Mouse (Mus musculus) mouse embryonic stem cell (cell line): Measurements from ENCODE around the gene Ptpn9.

ENCODE experiments used
- in situ Hi-C, 2 experiments: fragments of 300-500 bp; cut with MboI; formaldehyde crosslinking; loops; 1 replicate in 1 of 2; 3 replicates in 1 of 2; pipeline ENCODE4 v1.14.3; 2019 to 2020; ENCODE audit warnings: low sequenced_read_pairs in 2 of 2, low pct_unique_long_range_greater_than_20kb in 1 of 2, mixed read lengths in 1 of 2; ENCODE audit not compliant: unreplicated experiment in 1 of 2

Ptpn9 gene

DNA sequence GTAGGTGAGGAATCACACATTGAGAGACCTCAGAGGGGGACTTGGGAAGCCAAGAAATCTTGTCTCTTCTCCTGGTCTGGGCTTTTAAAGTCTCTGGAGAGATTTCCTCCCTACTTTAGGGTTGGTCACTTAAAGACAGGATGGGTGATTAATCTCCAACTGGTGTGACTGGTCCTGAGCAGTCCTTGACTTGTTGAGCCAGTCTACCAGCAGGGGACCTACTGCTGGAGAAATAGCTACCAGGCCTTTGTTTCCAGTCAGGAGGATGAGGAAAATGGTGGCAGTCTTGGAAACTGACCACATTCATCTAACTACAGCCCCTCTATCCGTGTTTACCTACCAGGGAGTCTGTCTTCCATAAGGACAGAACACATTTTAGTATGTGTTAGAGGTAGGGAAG, 17.7 kb downstream of the Ptpn9 start:
- in situ Hi-C loops, result no loop called here

DNA sequence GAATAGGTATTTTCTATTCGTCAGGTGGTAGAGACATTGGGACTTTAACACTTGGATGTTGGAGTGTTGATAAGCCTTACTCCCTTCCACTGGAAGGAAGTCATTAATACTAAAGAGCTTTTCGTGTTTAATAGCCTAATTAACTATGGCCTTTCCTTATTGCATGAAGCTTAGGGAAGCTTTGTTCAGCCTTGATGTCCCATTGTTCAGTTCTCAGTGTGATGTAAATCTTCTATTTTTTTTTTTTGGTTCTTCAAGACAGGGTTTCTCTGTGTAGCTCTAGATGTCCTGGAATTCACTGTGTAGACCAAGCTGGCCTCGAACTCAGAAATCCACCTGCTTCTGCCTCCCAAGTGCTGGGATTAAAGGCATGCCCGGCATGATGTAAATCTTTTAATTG, 18.2 kb downstream of the Ptpn9 start:
- in situ Hi-C loops, result no loop called here

DNA sequence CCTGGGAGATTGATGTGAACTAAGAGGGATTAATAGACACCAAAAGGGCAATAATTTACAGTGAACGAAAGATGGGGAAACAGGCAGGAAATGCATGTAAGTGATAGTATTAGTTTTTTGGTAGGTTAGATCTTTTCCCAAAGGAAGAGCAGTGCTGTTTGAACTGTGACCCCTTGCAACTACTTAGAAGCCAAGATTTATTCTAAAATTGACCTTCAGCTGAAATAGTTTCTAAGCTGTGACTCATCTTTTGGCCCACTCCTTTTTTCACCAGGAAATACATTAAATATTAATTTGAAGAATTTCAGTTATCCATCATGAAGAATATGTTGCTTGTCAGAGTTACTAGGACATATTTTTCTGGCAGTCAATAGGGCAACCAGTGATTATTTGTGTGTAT, 19.0 kb downstream of the Ptpn9 start:
- in situ Hi-C loops, result no loop called here

DNA sequence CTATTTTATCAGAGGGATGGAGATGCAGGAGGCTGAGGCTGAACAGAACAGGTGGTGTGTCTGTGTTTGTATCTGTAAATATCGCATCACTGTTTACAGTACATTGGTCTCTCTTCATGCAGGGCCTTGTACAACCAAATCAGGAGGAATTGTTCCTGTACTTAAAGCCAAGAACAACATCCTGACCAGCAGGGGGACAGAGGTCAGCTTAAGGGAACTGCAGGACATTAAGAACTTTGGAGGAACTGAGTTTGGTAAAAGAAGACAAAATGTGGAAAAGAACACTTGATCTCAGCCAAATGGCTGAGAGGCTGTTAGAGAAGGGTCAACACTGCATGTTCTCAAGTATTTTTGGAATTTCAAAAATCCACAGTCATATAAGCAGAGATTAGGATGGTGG, 20.0 kb downstream of the Ptpn9 start:
- in situ Hi-C loops, result no loop called here

DNA sequence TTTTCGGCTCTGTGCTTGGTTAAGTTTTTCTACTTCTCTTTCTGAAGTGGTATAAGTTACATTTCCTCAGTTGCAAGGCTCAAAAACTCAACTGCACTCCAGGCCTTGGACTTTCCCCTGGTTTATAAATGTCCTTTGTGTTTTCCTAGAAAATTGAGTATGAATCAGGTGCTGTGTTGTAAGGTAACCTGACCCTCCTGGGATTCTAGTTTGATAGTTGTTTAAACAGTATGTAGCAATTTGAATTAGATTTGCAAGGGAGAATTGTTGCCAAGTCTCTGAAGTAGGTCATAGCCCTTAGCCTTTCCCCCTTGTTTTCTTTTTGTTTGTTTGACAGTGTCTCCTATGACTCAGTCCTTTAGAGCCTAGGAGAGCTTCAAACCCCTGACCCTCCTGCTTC, 22.9 kb downstream of the Ptpn9 start:
- in situ Hi-C loops, result no loop called here

DNA sequence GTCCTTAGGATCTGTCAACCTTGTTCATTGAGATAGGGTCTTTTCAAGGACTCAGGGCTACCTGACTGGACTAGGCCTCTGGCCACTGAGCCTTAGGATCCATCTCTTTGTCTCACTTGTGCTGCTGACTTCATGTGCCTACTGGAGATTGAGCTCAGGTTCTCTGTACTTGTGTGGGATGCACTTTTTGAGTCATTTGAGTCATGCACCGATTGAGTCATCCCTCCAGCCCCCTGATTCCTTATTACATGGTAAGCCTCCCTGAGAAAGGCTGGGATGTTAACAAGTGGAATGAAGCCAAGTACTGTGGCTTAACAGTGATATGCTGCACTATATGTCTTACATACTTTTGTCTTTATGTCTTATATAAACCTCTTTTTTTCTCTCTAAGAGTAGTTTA, 37.0 kb downstream of the Ptpn9 start:
- in situ Hi-C loops, result no loop called here

DNA sequence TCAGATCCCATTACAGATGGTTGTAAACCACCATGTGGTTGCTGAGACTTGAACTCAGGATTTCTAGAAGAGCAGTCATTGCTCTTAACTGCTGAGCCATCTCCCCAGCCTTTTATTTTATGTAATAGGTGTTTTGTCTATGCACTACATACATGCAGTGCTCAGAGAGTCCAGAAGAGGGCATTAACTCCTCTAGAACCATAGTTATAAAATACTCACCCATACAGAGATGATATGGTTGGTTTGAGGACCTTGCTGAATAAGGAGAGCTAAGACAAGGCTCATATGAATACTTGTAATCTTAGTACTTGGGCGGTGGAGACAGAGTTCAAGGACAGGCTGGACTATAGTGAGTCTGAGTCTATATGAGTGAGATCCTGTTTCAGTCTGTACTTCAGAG, 61.5 kb downstream of the Ptpn9 start:
- in situ Hi-C loops, result no loop called here

DNA sequence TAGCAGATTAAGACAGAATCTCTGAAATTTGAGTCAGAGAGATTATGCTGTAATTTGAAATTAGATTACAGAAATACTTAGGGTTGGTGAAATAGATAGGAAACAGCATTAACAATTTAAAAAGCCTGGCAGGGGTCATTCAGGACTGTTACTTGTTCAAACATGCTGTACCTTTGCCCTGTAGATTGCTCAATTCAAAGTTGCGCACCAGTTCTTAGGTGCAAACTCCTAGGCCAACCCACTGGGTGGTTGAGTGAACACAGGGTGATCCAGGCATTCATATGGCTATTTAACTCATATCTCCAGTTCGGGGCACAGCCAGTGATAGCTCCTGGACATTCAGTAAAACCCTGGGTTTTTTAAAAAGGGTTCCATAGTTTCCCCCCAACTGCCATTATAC, 69.4 kb downstream of the Ptpn9 start:
- in situ Hi-C loops, result no loop called here

DNA sequence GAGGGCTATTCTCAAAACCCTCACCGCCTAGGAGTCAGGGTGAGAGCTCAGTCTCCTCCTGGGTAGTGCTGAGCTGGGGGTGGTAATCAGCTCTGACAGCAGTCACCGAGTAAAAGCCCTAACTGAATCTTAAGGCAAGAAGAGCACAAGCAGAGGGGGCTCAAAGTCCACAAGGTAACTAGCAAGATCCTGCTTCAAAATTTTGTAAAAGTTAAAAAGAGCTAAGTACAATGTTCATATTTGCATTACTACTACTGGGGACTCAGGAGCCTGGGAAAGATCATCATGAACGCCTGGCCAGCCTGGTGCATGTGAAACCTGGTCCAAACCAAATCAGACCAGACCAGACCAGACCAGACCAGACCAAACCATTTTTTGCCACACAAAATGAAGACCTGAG, 73.5 kb downstream of the Ptpn9 start:
- in situ Hi-C loops, result no loop called here

DNA sequence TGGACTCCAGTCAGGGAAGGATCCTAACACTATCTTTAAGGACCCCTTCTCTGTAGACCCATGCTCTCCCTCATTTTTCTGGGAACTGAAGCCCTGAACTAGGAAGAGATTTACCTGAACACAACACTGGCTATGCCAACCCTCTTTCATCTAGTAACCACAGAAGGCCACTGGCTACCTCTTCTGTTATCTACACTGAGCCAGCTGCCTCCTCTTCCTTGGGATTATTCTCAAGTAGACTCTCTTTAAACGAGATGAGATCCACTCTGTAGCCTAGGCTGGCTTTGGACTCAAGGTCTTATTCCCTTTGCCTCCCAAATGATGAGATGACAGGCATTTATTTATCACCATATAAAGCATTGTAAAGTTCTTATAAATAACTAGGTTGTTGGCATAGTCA, 75.5 kb downstream of the Ptpn9 start:
- in situ Hi-C loops, result no loop called here

DNA sequence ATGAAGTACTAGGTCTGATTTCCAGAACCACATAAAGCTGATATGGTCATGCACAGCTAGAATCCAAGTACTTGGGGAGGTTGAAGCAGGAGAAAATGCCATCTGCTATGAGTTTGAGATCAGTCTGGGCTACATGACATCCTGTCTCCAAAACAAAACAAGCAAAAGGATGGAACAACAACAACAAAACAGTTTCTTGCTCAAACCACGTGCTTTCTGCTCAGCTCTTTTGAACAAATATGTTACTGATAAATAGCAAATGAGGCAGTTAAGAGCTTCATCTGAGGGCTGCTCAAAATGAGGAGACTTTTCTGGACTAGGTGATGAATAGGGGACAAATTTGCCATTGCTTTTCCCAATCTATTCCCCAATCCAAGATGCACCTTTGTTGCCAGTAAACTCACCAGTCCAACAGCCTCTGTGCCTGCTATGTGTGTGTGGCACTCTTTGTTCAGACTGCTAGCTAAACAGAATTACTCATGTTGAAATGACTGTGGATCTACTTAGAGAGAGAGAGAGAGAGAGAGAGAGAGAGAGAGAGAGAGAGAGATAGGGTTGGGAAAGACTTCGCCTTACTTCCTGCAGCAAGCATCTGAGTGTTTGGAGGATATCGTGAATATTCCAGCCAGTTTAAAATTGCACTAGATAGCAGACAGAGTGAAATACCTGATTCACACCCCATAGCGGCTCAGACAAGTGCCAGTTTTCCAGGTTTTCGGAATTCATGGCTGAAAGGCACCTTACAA, 76.2 kb downstream of the Ptpn9 start:
- in situ Hi-C loops, result no loop called here

DNA sequence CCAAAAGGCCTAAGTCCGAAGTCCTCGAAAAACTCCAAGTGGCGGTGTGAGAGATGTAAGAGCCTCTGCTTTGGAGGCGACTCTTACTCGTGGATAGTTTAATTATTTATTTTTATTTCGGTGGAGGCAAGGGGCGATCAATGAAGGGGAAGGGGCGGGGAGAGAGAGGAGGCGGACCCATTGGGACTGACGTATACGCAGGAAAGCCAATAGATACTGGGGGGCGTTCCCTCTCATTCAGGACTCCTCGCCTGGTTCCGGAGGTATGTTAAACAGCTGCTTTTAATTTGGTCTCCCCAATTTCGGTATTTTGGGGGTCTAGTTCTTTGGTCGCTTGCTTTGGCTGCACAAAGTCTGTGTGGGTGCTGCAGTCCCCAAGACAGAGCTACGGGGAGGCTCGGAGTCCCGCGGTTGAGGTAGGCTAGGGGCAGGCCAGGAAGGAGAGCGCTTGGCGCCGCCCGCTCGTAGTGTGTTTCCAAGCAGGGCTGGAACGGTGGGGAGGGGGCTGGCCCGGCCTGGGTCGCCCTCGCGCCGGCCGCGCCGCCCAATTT, 77.2 kb downstream of the Ptpn9 start, which contains the start of gene Sin3a:
Gene Sin3a, plus strand, starts transcription at position 240 of the 551 bp plus-strand sequence.
- in situ Hi-C loops, result no loop called here

DNA sequence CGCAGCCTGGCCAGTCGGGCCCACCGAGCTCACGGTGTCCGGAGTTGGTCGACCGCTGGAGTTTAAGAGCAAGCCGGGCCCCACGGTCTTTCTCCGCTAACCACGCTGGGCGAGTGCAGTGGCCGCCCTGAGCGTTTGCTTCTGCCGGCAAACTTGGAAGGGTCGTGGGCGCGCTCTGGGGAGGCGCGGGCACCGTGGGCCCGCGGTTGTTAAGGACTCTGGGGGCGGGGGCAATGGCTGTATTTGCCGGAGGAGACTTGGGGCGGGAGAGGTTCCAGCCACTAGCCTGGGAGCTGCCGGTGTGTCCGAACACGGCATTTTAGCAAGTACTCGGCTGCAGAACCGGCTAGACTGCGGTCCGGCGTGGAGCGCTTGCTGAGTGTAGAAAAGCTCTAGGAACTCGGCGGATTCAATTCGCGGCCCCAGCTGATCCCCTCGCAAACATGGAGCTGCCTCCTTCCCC, 77.8 kb downstream of the Ptpn9 start:
- in situ Hi-C loops, result no loop called here

DNA sequence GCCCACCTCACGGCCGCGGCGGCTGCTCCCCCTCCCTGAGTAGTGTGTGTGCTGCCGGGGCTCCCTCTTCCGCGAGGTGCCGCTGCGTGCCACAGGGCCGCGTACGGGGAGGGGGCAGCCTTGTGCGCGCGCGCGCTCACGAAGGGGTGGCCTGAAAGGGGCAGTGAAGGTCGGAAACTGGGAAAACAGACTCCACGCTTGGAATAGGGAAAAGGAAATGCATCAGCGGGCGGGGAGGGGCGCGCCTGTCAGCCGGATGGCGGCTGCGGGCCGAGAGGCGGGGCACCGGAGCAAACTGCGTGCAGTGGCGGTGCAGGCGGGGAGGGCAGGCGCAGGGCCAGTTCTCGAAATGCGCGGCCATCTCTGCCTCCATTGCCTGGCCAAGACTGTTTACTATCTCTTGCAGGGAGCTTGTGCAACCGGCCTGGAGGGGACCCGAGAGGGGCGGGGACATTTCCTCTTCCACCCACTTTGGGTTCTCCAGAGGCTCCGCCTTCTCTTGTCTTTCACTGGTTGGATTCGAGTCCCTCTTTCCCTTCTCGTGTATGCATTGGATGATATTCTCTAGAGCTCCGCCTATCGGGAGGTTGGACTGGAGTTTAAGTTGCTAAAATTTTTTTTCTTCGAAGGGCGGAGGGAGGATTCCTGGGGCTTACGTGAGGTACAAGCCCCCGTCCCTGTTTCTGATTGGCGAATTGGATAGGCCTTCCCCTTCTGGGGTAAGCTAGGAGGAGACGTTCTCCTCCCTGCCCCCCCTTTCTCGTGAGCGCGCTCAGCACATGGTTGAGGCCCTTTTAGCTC, 78.5 kb downstream of the Ptpn9 start:
- in situ Hi-C loops, result no loop called here

DNA sequence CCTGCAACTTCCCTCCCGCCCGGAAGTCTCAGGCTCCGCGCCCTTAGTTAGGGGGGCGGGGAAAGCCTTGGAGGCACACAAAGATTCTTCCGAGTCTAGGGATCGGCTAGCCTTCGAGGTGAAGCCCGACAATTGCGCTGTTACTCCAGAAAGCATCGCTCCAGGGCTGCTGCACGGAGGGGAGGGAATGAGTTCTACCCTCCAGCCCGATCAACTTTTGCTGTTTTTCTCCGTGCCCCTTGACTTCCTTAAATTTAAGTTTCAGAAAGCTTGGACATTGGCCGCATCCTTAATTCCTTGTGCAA, 79.0 kb downstream of the Ptpn9 start:
- in situ Hi-C loops, result no loop called here

DNA sequence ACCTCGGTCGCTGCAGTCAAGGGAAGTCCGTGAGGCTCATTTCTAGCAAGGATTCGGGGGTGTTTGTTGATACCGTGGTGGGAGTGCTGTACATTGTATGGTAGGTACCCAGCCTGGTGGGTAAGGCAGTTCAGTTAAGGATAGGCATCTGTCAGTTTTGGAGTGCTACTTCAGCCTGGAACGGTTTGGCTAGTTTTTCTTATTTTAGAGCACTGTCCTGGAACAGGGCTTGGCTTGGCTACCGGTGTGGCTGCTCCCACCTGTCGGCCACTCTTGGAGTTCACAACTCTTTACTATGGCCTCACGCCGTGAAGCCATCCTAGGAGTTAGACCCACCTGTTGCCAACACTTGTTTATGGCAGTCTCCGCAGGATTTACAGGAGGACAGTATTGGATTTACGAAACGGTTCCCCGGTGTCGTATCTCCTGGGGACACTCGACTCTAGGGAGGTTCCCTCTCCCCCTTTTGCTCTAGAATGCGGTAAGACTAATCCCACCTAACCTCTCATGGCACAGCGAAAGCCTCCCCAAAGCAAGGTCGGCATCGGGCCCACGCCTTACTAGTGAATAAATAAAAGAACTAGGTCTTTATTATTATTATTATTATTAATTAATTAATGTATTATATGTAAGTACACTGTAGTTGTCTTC, 79.6 kb downstream of the Ptpn9 start:
- in situ Hi-C loops, result no loop called here

DNA sequence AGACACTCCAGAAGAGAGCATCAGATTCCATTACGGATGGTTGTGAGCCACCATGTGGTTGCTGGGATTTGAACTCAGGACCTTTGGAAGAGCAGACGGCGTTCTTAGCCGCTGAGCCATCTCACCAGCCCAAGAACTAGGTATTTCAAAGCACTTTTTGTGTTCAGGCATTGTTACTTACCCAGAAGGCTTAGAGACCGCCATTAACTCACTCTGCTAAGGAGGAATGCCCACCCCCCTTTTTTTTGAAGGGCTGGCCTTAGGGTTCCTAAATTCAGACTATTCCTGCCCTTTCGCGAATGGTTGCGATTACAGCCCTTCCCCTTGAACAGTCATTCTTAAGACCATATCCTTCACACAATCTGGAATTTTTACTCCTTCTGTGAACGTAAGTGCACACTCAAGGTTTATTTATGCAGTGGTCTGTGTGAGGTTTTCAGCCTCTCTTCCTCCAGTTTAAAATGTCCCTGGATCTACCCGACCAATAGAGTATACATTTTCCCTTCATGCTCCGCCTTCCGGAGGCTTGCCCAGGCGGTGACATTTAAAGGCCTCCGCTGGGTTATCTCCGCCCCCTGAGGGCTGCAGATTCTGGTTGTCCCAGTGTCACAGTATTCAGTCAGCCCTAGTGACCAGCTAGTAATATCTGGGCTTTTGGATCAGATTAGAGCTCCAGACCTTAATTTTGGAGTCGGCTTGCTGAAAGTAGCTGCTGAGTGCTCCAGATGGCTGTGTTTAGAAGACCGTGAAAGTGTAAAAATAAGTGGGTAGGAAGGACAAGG, 80.3 kb downstream of the Ptpn9 start:
- in situ Hi-C loops, result no loop called here

DNA sequence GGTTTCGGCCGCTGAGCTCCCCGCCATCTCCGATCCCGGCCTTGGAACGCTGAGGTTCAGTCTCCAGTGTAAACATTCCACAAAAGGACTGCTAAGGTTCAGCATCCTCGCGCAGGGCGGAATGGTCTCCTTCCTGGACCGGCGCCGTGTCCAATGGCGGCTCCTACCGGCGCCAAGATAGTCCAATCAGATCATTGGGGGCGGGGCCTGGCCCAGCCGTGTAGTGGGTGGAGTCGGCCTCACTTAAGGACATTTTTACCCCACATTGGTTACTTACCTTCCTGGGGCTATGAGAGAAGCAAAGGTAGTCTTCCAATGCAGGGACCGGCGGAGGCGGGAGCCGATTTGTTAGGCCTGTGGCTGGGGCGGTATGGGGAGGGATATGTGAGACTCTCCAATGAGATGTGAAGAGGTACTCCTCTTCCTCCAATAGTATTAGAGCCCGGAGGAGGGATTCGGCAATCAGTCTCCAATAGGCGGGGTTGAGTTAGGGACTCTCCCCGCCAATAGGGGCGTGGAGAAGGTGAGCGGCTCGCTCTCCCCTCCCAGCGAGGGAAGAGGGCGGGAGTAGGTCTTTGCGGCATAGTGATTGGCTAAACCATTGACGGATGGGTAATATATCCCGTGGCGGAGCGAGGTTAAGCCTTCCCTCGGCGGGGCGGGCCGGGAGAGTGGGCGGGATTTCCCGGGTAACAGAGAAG, 81.1 kb downstream of the Ptpn9 start:
- in situ Hi-C loops, result no loop called here
